Mouse (Mus musculus) frontal cortex, adult 2 months (tissue): ENCODE measurements around the gene Hsd11b1. TPM values are rescaled to one million over a fixed set of nuclear protein-coding genes. Genes with fewer than 3 reads are reported as not detected.
"Not testable (repeated sequence)": the region's sequence is repeated elsewhere in the genome, so short reads cannot be mapped to it uniquely, and the experiment has no call there.

Experiments
- DNase-seq, 2 experiments: peaks; one replicate each; pipeline ENCODE4 v3.0.0; 2022; ENCODE audit warnings: low spot score in 1 of 2; ENCODE audit errors: extremely low spot score in 1 of 2
- polyA plus RNA-seq: library from polyadenylated mRNA; depleted of rRNA; stranded (reverse); fragments of >200 nt; gene quantifications from 2 replicates; pipeline ENCODE4 v1.2.3, GENCODE M21; 2012; rRNA removed

Hsd11b1 gene
- polyA plus RNA-seq: 18.0 and 21.0 TPM in 2 replicates

GRCm38 (mm10) chr1:193263955-193264598, at the start of gene Hsd11b1:
Gene Hsd11b1, minus strand, starts transcription at chr1:193264075.
- no peak for DNase-seq

GRCm38 (mm10) chr1:193311596-193311995, 47.7 kb upstream of the Hsd11b1 start:
- no peak for DNase-seq

- DNase-seq: no peak
Observed at GRCm38 (mm10) chr1:193310519-193311085, 46.7 kb upstream of the Hsd11b1 start.

GRCm38 (mm10) chr1:193309785-193310518, 46.1 kb upstream of the Hsd11b1 start:
- DNase-seq: no peak

GRCm38 (mm10) chr1:193306832-193307231, 43.0 kb upstream of the Hsd11b1 start:
- no peak for DNase-seq

GRCm38 (mm10) chr1:193305386-193305785, 41.5 kb upstream of the Hsd11b1 start:
- DNase-seq: no peak

- no peak for DNase-seq
Observed at GRCm38 (mm10) chr1:193303096-193303495, 39.2 kb upstream of the Hsd11b1 start.

- no peak for DNase-seq
Observed at GRCm38 (mm10) chr1:193302093-193302405, 38.2 kb upstream of the Hsd11b1 start.

GRCm38 (mm10) chr1:193301216-193302092, 37.6 kb upstream of the Hsd11b1 start:
- no peak for DNase-seq

- no peak for DNase-seq
Observed at GRCm38 (mm10) chr1:193299995-193300394, 36.1 kb upstream of the Hsd11b1 start.

GRCm38 (mm10) chr1:193298141-193298765, 34.4 kb upstream of the Hsd11b1 start:
- DNase-seq: peak in 1 of 2 experiments; percentile 16

- no peak for DNase-seq
Observed at GRCm38 (mm10) chr1:193295920-193296319, 32.0 kb upstream of the Hsd11b1 start.

- no peak for DNase-seq
Observed at GRCm38 (mm10) chr1:193293926-193294325, 30.1 kb upstream of the Hsd11b1 start.

GRCm38 (mm10) chr1:193293039-193293438, 29.2 kb upstream of the Hsd11b1 start:
- DNase-seq: no peak

- DNase-seq: no peak
Observed at GRCm38 (mm10) chr1:193290686-193291085, 26.8 kb upstream of the Hsd11b1 start.

- DNase-seq: no peak
Observed at GRCm38 (mm10) chr1:193289914-193290313, 26.0 kb upstream of the Hsd11b1 start.

- no peak for DNase-seq
Observed at GRCm38 (mm10) chr1:193289076-193289475, 25.2 kb upstream of the Hsd11b1 start.

GRCm38 (mm10) chr1:193287578-193287977, 23.7 kb upstream of the Hsd11b1 start:
- DNase-seq: no peak

GRCm38 (mm10) chr1:193285766-193286325, 22.0 kb upstream of the Hsd11b1 start:
- not testable (repeated sequence) for DNase-seq

- no peak for DNase-seq
Observed at GRCm38 (mm10) chr1:193284228-193284779, 20.4 kb upstream of the Hsd11b1 start.
